Mouse (Mus musculus): ENCODE data around the gene Lamb1.

GRCm38 (mm10) chr12:31318409-31318963 is 53.5 kb downstream of the Lamb1 start:
- TF ChIP-seq CHD2 (IDR thresholded peaks at IDR 0.05; ENCODE audit: low read depth, low read length): no peak
- TF ChIP-seq HCFC1 (IDR thresholded peaks at IDR 0.05; ENCODE audit: borderline replicate concordance, insufficient read depth, low read length): no peak

Measured in ES-E14 (cell line).